Mouse (Mus musculus): ENCODE results near the gene Apol6. TPM values are rescaled to one million over a fixed set of nuclear protein-coding genes. Genes with fewer than 3 reads are reported as not detected.

Apol6 gene
- total and polyA plus RNA-seq, 3 experiments = not detected

- peaks cover 0 to 9% of the 10 kb centered on the region in 2 experiments; a peak in 2 of 4 replicates for H3K4me1 ChIP-seq (ENCODE audit: control insufficient read depth in 1 of 2, insufficient read depth in 2 of 2, low read length in 2 of 2)
- H3K9me3 ChIP-seq (replicated peaks; ENCODE audit: insufficient read depth, low read length) = no peaks in the 10 kb centered on the region
- no peaks in the 10 kb centered on the region; a peak in 1 of 4 replicates for H3K36me3 ChIP-seq (ENCODE audit: control insufficient read depth in 1 of 2, insufficient read depth in 2 of 2, low read length in 2 of 2)
- H3K79me2 ChIP-seq (ENCODE audit: control insufficient read depth, insufficient read depth, low read length, poor library complexity) = no peaks in the 10 kb centered on the region
- H3K27me3 ChIP-seq (ENCODE audit: control insufficient read depth in 1 of 2, insufficient read depth in 2 of 2, low read length in 2 of 2) = no peaks in the 10 kb centered on the region; a peak in 1 of 4 replicates
- no peak overlapping the region for H3K27ac ChIP-seq (ENCODE audit: control insufficient read depth, low read depth, low read length)
- DNase-seq (ENCODE audit: low read depth, low spot score) = no peak
- no peak overlapping the region for H3K4me3 ChIP-seq (ENCODE audit: control insufficient read depth in 1 of 2, insufficient read depth in 1 of 2, low read depth in 2 of 2, low read length in 2 of 2)
- TF ChIP-seq TAL1 (IDR thresholded peaks at IDR 0.05; ENCODE audit: low read length) = no peak
- no peak for TF ChIP-seq MXI1 (IDR thresholded peaks at IDR 0.05; ENCODE audit: low read depth, low read length)
- TF ChIP-seq GABPA (IDR thresholded peaks at IDR 0.05; ENCODE audit: low read depth, low read length) = no peak
- no peak for TF ChIP-seq KAT2A (conservative IDR thresholded peaks at IDR 0.05; ENCODE audit: low read depth, low read length)
- TF ChIP-seq USF1 (IDR thresholded peaks at IDR 0.05; ENCODE audit: low read depth, low read length) = no peak
- TF ChIP-seq ELF1 (IDR thresholded peaks at IDR 0.05; ENCODE audit: low read depth, low read length) = no peak
- TF ChIP-seq ZMIZ1 (IDR thresholded peaks at IDR 0.05; ENCODE audit: low read depth, low read length) = no peak
- TF ChIP-seq ZKSCAN1 (IDR thresholded peaks at IDR 0.05; ENCODE audit: low read depth, low read length) = no peak
- no peak for TF ChIP-seq CHD2 (IDR thresholded peaks at IDR 0.05; ENCODE audit: low read length)
- no peak for TF ChIP-seq MAFK (IDR thresholded peaks at IDR 0.05; ENCODE audit: borderline replicate concordance, low read depth, low read length)
- no peak for TF ChIP-seq ZC3H11A (IDR thresholded peaks at IDR 0.05; ENCODE audit: low read depth, low read length)
- H3K9ac ChIP-seq (ENCODE audit: control insufficient read depth, low read depth, low read length, poor library complexity, severe bottlenecking) = no peak overlapping the region
These were observed 23.9 kb downstream of the Apol6 start for GRCm38 (mm10) chr15:77068439-77068861.

DNA sequence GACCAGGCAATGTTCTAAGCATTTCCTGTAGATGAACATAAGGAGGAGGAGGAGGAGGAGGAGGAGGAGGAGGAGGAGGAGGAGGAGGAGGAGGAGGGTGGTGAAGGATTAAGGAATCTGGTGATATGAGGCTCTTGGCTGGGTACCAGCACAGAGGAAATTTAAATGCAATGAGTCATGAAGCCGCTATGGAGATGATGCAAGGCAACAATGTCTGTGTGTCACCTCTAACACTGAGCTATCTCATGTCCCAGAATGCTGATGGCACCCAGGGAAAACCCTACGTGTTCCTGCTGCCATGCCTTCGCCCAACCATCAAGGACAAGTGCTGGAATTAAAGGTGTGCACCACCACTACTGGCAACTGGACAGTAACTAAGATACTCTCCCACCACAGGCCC lies 24.5 kb downstream of the Apol6 start:
- DNase-seq (ENCODE audit: low read depth, low spot score) = peak; percentile 33
- H3K27me3 ChIP-seq (ENCODE audit: control insufficient read depth in 1 of 2, insufficient read depth in 2 of 2, low read length in 2 of 2) = no peaks in the 10 kb centered on the region; a peak in 1 of 4 replicates
- TF ChIP-seq ETS1 (IDR thresholded peaks at IDR 0.05; ENCODE audit: low read depth, low read length) = 0 out of 2 replicates have a peak, but pooled peaks have one; percentile 20
- no peak for TF ChIP-seq NELFE (IDR thresholded peaks at IDR 0.05; ENCODE audit: low read depth, low read length)
- no peak for TF ChIP-seq RCOR1 (IDR thresholded peaks at IDR 0.05; ENCODE audit: low read depth, low read length)
- TF ChIP-seq POLR2AphosphoS5 (IDR thresholded peaks at IDR 0.05; ENCODE audit: borderline replicate concordance, low read depth, low read length) = no peak
- TF ChIP-seq EP300 (IDR thresholded peaks at IDR 0.05; ENCODE audit: low read depth in 1 of 2, low read length in 2 of 2) = peak in 1 of 2 experiments; percentile 8; a peak in 1 of 4 replicates
- TF ChIP-seq MEF2A (IDR thresholded peaks at IDR 0.05; ENCODE audit: extremely low read depth, insufficient replicate concordance, low read depth, low read length, poor library complexity, severe bottlenecking) = no peak
- no peaks in the 10 kb centered on the region for H3K79me2 ChIP-seq (ENCODE audit: control insufficient read depth, insufficient read depth, low read length, poor library complexity)
- H3K9me3 ChIP-seq (replicated peaks; ENCODE audit: insufficient read depth, low read length) = no peaks in the 10 kb centered on the region
- H3K4me3 ChIP-seq (ENCODE audit: control insufficient read depth in 1 of 2, insufficient read depth in 1 of 2, low read depth in 2 of 2, low read length in 2 of 2) = no peak overlapping the region
- no peak overlapping the region for H3K9ac ChIP-seq (ENCODE audit: control insufficient read depth, low read depth, low read length, poor library complexity, severe bottlenecking)
- no peaks in the 10 kb centered on the region; a peak in 1 of 4 replicates for H3K36me3 ChIP-seq (ENCODE audit: control insufficient read depth in 1 of 2, insufficient read depth in 2 of 2, low read length in 2 of 2)
- no peak overlapping the region for H3K27ac ChIP-seq (ENCODE audit: control insufficient read depth, low read depth, low read length)
- H3K4me1 ChIP-seq (ENCODE audit: control insufficient read depth in 1 of 2, insufficient read depth in 2 of 2, low read length in 2 of 2) = peaks cover 0 to 9% of the 10 kb centered on the region in 2 experiments; a peak in 2 of 4 replicates

All from MEL (cell line).